Mouse (Mus musculus) heart, adult 8-10 months (tissue): ENCODE measurements around the gene Afdn. TPM values are rescaled to one million over a fixed set of nuclear protein-coding genes. Genes with fewer than 3 reads are reported as not detected.
"Not testable (repeated sequence)": the region's sequence is repeated elsewhere in the genome, so short reads cannot be mapped to it uniquely, and the experiment has no call there.

Experiments
- DNase-seq: peaks from one replicate; pipeline ENCODE4 v3.0.0; 2022; ENCODE audit warnings: low spot score
- total RNA-seq, 4 experiments: library from RNA; stranded (reverse); gene quantifications; 2 replicates each; pipeline ENCODE4 v1.2.4; 2022

The Afdn gene
- total RNA-seq, 4 experiments from 2014 or later, result 62.7 to 106 (median 77.6) TPM

GRCm38 (mm10) chr17:13777676-13778075 lies 17.3 kb downstream of the Afdn start:
- DNase-seq, result no peak

- no peak for DNase-seq
Measured at GRCm38 (mm10) chr17:13778865-13779264, 18.5 kb downstream of the Afdn start.

DNA sequence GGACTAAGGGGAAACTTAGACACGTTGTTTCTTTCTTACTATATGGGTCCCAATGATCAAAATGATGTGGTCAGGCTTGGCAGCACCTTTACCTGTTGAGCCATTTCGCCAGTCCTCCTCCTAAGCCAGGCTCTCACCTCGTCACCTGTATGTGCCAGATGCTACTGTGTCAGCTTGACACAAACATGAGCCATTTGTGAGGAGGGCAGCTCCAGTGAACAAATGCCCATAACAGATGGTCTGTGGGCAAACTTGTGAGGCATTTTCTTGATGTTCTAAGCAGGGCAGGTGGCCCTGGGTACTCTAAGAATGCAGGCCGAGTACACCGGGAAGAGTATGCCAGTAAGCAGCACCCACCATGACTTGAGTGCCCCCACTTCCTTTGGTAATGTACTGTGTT lies 21.6 kb downstream of the Afdn start:
- DNase-seq, result no peak

GRCm38 (mm10) chr17:13783469-13783868 lies 23.1 kb downstream of the Afdn start:
- no peak for DNase-seq

DNA sequence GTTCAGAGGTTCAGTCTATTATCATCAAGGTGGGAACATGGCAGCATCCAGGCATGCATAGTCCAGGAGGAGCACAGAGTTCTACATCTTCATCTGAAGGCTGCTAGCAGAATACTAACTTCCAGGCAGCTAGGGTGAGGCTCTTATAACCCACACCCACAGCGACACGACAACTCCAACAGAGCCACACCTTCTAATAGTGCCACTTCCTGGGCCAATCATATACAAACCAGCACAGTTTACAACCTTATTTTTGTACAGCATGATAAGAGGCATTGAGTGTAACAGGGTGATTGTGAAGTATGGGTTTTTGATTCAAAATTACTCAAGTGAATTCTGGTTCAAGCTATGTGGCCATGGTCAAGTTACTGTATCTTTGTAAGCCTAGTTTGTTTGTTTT lies 29.7 kb downstream of the Afdn start:
- DNase-seq, result not testable (repeated sequence)

GRCm38 (mm10) chr17:13797691-13798090 lies 37.4 kb downstream of the Afdn start:
- no peak for DNase-seq

DNA sequence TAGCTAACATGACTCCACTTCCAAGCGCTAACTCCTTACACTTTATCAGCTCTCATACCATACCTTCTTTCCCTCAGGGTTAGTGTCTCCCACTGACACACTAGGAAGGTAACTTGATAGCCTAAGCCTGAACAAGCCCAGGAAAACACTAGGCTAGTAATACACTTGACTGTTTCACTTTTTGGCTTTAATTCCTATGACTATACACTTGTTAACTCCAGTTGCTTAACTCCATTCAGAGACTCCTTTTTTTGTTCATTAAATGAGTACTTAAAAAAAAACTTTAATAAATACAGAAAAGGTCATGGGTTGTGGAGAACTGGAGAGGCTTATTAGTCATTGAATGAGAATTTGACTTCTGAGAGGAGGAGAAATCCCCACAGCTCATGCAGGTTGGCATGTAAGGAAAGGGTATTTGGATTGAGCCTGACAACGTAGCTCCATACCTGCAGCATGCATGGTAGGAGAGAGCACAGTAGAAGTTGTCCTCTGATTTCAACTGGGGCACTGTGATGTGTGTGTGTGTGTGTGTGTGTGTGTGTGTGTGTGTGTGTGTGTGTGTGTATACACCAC lies 42.6 kb downstream of the Afdn start:
- DNase-seq, result no peak

DNA sequence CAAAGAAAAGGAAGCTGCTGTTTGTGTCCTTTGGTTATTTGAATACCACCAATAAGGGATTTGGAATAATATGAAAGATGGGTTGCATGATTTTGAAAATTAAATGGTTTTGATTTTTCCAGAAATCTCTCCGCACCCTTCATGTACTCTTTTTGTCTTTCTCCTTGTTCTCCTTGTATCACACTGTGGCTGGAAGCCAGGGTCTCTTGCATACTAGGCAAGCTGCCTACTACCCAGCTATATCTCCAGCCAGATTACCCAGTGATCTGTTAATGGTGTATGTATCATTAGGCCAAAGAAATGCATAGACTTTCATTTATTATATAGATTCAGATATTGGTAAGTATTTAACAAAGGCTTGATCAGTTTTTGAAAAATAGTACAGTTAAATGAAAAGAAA lies 45.7 kb downstream of the Afdn start:
- no peak for DNase-seq

- DNase-seq, result no peak
Measured at GRCm38 (mm10) chr17:13817789-13818188, 57.5 kb downstream of the Afdn start.

GRCm38 (mm10) chr17:13819342-13819741 lies 59.0 kb downstream of the Afdn start:
- DNase-seq, result no peak

- no peak for DNase-seq
Measured at GRCm38 (mm10) chr17:13820676-13821075, 60.3 kb downstream of the Afdn start.

GRCm38 (mm10) chr17:13825421-13825820 lies 65.1 kb downstream of the Afdn start:
- no peak for DNase-seq

GRCm38 (mm10) chr17:13830234-13830633 lies 69.9 kb downstream of the Afdn start:
- DNase-seq, result no peak

DNA sequence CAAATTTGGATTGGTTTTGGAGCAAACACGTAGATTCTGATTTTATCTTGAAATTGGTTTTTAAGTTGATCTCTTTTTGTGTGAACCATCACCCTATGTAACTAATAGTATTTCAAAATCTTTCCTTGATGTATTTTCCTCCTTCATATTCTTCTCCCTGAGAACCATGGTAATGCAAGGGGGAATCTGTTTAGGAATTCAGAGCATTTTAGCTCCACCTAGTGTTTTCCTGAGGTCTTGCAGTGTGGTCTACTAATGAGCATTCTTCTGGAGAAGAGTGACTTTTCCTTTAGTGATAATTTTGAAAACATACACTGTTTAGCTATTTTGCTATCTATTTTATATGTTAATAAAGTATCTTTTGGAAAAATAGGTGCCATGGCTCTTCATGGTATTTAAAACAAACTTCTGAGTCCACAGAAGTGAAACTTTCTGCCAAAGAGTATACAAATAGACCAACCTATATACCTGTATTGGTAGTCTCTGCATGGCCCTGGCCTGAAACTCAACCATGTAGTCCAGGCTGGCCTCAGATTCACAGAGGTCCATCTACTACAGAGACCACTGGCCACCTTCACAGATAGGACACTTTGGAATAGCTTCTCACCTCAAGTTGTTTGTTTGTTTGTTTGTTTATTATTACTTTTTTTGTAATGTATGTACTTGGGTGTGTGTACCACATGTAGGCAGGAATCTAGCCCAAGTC lies 70.5 kb downstream of the Afdn start:
- peak; percentile 71 for DNase-seq

DNA sequence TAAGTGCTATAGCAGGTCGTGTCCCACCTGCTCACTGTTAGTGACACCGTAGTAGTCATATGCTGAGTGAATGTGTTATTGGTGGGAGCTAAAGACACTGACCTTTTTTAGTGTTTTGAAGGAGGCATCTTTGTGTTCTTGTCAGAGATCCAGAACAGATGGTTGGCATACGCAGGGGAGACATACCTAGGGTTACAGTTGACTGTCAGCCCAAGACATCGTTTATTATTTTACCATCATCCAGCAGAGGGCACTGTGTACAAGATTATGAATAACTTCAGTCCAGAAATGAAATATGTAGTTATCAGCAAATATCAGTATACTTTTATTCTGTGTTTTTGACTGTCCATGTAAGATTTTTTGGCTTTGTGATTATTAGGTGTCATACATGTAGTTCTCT lies 75.5 kb downstream of the Afdn start:
- peak; percentile 47 for DNase-seq

DNA sequence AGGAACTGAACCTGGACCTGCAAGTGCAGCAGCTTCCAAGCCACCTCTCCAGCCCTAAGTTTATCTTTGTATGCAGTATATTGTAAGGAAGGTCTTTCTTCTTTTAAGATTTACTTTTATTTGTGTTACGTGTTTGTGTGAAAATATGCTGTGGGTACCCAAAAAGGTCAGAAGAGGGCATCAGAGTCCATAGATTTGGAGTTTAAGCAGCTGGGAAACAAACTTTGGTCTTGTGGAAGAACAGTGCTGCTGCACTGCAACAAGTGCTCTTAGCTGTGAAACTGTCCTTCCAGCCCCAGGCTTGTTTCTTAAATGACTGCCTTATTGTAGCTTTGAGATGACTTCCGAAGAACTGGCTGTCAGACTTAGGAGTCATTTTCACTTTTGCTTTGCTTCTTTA lies 89.8 kb downstream of the Afdn start:
- peak; percentile 48 for DNase-seq

DNA sequence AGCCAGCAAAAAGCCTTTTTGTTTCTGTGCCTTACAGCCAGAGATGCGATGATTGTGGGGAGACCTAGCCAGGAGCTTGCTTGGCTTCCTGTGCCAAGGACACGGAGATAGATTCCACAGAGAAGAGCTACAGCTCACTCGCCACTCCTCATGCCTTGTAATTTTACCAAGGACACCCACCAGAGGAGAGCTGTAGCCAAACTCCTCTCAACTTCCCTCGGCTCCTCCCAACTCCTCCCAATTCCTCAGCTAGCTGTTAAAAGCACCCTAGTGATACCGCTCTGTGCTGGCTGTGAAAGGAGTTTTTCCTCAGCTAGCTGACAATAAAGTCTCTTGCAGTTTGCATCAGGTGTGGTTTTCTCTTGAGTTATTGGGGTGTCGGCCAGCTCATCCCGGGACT lies 93.5 kb downstream of the Afdn start:
- DNase-seq, result not testable (repeated sequence)

- no peak for DNase-seq
Measured at GRCm38 (mm10) chr17:13855396-13855795, 95.1 kb downstream of the Afdn start.

- no peak for DNase-seq
Measured at GRCm38 (mm10) chr17:13856429-13857090, 96.2 kb downstream of the Afdn start.

DNA sequence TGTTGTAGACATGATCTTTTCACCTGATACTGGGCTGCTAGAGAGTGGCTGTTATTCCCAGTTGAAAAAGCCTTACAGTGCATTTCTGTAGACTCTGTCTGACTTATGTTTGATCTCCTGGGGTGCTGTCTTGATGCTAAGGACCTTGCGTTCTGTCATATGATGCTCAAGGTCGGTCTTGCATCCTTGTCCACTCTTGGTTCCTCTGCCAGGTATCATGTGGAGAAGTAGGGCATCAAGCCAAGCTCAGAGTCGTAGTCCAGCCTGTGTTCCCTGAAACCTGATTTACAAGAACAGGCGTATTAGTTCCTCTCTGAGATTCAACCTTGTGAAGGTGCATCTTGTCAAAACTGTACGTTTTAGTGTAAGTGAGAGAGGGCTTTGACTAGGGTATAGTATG lies 105.0 kb downstream of the Afdn start:
- no peak for DNase-seq

DNA sequence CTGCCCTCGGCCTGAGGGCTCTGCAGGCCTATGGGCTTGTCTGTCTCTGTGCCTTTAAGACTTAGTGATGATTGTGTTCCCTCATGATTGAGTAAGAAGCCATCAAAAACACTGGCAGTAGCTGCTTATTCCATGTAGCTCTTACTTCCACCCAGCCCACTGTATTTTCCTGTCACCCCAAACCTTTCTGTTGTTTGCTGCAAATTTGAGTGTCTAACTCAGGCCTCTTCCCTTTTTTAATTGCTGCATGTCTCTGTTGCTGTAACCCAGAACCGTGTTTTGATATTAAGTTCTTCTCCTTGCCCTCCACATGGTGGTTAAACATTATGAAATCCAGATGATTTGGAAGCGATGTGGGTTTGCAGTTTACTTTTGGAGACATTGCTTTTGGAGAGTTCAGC lies 106.6 kb downstream of the Afdn start:
- no peak for DNase-seq

GRCm38 (mm10) chr17:13867475-13867874 lies 107.1 kb downstream of the Afdn start:
- peak; percentile 39 for DNase-seq

DNA sequence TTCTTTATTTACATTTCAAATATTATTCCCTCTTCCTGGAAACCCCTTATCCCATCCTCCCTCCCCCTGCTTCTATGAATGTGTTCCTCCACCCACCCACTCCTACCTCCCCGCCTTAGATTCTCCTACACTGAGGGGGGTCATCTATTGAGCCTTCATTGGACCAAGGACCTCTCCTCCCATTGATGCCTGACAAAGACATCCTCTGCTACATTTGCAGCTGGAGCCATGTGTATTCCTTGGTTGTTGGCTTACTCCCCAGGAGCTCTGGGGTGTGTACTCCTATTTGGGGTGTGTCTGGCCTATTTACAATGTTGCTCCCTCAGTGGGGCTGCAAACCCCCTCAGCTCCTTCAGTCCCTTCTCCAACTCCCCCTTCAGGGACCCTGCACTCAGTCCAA lies 109.9 kb downstream of the Afdn start:
- no peak for DNase-seq
